Mouse (Mus musculus) kidney, postnatal 14 days (tissue): ENCODE results near the gene Phactr2.

Experiments
- DNase-seq: peaks from one replicate; pipeline ENCODE4 v3.0.0; 2022; ENCODE audit warnings: mixed read lengths

Phactr2 gene

DNA sequence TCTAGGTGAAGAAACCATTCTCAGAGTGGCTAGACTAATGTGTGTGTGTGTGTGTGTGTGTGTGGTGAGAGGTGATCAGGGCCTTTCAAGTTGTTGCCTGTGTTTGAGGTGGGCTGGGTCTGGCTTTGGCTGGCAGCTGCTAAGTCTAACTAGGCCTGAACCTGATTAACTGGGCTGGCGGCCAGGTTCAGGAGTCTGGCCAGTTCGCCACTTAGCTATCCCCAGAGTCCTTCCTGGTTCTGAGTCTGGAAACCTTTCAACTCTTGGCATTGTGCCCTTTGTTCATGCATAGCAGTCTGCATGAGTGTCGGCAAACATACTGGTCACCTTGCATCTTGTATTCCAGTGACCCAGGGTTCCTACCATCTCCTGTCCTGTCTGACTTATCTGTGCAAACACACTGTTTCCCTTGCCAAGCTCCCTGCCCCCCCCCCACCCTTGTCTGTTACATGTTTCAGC, 27.4 kb downstream of the Phactr2 start:
- DNase-seq, result peak; percentile 95

DNA sequence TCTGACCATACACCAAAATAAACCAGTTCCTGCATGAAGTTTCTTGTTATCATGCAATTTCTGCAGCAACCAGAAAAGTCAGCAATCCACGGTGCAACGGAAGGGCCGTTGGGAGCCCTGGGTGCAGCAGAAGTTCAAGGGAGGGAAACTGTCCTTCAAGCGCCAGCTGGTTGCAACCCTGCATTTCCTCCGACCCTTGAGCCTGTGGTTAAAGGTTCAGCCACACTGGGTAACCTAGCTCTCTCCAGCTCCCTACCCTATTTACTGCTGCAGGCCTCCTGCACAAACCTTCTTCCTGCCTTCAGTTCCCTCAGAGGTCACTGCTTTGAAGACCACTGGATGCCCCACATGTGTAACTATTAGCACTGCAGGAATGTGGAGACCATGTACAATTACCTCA, 30.0 kb downstream of the Phactr2 start:
- no peak for DNase-seq

DNA sequence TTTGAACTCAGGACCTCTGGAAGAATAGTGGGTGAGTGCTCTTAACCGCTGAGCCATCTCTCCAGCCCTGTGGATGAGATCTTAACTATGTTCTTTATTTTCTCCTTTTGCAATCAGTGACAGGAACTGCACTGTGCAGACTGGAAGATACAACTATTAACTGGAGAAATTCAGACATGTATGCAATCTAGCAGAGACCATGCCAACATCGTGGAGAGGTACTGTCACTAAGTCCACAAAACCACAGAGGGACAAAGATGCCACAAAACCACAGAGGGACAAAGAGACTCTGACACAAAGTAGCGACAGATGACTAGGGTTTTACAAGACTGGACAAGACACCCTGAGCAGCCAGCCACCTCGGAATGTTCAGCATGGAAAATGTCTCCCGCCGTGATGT, 30.6 kb downstream of the Phactr2 start:
- DNase-seq, result no peak

DNA sequence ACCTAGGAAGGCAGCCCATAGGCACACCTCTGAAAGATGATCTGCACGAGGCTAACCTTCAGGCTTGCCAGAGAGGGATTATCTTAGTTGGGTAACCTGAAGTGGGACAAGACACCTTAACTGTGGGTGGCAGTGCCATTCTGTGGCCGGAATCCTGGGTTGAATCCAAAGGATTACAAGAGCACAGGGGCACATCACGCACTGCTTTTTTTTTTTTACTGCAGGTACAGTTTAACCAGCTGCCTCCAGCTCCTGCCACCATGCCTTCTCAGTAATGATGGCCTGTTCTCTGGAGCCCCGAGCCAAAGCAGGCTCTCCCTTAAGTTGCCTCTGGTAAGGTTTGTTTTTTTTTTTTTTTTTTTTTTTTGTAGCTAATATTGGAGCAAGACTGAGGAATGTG, 33.9 kb downstream of the Phactr2 start:
- no peak for DNase-seq

DNA sequence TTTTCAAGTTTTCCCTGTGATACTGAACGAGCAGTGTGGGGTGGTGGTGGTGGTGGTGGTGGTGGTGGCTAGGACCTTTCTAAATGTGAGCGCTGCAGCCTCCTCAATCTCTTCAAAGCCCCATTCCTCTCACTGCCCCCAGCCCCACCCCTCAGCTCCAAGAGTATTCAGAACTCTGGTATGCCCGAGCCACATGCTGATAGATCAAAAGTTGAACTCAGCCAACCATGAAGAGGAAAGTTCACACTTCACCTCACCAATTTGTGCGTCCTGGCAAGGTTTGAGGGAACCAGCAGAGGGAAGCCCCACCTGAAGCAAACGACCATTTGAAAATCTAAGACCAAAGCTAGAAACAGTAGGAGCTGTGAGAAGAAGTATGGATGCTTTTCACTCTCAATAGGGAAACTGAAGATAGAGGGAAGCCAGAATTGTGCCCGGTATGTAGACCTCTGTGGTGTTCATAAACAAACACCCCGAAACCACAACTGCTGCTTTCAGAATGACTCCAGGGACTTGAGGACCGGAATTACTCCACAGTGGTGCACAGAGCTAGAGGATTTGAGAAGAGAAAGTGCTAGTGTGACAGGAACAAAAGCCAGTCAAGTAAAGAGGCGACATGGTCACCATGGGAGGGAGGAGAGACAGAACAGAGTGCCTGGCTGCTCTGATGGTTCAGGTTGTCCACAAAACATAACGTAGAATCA, 35.9 kb downstream of the Phactr2 start:
- peak; percentile 75 for DNase-seq

DNA sequence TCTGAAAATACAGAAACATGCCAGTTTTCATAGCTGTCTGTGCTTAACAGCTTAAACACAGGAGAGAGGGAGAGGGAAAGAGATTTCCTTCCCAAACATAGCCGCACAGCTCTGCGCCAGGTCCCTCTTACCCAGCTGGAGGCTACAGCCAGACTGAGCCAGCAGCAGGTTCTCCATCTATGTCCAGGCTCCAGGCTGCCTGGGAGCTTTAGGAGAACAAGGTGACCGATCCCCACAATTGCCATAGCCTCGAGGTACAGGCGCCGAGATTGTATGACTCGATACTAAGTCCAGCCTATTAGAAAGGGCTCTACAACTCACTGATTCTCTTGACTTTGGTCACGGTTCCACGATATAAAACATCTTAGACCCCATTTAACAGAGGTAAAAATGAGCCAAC, 37.2 kb downstream of the Phactr2 start:
- no peak for DNase-seq

DNA sequence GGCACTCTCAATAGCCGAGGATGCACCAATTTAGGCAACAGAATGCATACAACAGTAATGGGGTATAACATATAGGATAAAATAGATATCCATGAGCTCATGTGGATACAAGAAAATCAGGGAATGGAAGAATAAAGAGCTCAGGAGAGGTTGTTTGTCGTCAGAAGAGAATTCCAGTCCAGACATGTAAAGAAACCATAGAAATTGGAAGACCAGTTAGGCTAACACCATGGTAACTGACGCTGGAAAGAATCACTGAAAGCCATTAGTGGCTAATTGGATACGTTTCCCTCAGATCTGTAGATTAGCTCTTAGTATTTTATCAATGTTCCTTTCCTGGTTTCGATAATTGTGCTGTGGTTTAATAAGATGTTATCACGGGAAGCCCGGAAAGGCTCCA, 41.2 kb downstream of the Phactr2 start:
- no peak for DNase-seq

DNA sequence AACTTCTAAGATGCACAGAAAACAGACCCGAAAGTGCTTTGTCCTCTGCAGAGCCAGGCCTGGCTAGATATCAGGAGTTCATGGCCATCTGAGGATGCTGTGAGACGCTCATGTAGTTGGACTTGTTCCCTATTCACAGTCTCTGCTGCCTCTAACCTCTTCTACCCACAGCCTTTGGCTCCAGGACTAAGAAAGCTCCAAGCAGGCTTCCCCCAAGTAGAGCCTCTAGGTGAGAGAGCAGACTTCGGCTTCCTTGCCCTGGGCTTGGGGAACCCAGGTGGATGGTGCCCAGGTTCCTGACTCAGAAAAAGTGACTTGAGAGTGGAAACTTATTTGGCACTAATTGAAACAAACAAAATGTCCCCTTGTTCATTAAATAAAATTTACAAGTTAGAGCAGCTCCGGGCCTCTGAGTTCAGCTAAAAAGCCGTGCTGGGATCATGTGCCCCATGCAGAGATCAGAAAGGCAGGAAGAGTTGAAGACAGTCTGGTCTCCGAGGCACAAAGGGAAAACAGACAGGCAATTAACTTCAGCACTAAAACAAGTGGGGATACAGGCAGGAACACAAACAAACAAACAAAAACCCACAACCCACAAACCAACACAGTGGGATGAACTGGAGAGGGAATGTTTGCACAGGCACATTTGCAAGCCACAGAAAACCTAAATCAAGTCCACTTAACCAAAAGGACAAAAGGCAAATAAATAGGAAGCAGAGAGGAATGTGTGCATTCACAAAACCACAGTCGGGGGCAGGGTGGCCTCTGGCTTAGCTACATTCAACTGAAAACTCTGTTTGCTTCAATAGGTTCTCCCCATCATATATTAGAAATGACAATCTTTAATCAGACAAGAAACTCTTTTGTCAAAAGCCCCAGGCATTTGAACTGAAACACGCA, 42.3 kb downstream of the Phactr2 start:
- no peak for DNase-seq

DNA sequence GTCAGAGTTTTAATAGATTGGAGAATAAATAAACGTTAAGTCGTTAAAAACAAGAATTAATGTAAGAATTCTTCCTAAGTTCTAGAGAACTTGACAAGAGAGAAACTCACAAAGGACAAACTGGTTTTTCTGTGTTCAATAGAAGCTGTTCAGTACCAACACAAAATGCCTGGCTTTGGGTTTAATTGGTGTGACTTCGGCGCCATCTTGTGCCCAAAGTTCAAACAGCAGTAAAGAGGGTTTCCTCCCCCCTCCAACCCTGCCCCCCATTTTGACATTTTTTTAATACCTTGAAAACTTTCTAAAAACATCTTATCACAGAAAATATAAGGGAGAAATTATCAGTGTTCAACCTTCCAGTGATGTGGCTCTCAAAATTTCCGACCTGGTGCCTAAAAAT, 44.4 kb downstream of the Phactr2 start:
- DNase-seq, result peak; percentile 69

DNA sequence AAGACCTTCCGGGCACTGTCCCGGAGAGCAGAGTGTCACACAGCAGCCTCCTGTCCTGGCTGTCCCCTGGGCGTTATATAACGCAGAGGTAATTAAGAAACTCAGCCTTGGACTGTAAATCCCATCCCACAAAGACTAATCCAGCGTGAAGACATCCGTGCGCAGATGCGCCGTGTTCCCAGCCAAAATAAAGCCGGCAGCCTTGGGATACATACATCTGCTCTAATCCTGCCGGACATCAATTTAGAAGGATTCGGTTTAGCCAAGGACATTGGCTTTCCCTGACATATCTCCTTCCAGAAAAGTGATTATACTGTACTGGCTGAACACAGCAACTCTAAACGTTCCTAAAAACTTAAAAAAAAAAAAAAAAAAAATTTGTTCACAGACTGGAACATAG, 45.0 kb downstream of the Phactr2 start:
- no peak for DNase-seq

DNA sequence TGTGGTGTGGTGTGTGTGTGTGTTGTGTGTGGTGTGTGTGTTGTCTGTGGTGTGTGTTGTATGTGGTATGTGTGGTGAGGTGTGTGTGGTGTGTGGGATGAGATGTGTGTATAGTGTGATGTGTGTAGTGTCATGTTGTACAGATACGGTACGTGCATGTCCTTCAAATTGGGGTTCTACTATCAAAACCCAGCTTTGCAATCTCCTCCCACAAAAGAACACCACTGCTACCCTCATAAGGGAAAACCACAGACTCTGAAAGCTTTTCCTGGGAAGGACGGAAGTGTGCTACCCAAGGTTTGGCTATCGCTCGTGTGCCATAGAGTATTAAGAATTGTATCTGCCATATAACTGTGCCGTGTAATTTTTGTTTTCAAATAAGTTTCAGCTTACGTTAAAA, 45.7 kb downstream of the Phactr2 start:
- no peak for DNase-seq

DNA sequence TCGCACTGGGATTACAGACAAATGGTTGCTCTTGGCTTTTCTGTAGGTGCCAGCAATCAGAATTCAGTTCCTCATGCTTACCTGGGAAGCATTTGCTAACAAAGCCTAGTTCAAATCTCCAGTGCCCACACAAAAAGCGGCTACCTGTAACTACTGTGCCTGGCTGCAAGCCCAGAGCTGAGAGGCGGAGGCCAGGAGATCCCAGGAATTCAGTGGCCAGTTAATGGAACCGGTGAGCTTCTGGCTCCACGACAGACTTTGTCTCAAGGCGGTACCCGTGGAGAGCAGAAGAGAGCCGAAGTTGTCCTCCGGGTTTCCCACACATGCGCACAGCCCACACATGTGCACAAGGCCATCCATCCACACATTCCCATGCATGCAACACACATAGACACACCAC, 46.6 kb downstream of the Phactr2 start:
- peak; percentile 69 for DNase-seq

DNA sequence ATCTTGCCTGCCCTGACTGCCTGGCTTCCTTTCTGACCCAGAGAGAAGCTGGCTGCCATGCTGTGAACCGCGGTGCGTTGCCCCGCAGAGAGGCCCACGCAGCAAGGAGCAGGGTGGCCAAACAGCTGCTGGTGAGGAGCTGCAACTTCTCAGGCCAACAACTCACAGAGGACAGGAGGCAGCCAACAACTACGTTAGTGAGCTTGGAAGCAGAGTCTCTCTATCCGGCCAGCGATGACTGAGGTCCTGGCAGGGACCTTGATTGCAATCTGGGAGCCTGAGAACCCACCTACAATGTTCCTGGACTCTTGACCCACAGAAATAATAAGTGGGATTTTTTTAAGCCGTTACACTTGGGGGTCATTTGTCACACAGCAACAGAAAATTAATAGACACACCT, 49.0 kb downstream of the Phactr2 start:
- DNase-seq, result no peak

DNA sequence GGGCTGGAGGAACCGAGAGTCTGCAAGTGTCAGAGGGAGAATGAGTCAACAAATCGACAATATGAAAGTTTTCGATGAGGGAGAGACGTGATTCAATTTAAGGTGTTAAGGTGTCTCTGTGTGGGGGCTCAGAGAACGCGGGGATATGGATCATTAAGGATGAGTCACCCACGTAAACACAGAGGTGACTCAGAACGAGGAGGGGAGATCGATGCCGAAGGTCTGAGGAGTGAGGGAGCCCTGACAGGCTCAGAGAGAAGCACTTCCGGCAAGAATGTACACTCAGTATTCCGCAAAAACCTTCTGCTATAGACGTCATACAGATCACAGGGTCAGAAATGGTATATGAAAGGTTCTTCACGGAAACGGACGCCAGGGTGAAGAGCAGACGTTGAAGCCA, 49.7 kb downstream of the Phactr2 start:
- no peak for DNase-seq

DNA sequence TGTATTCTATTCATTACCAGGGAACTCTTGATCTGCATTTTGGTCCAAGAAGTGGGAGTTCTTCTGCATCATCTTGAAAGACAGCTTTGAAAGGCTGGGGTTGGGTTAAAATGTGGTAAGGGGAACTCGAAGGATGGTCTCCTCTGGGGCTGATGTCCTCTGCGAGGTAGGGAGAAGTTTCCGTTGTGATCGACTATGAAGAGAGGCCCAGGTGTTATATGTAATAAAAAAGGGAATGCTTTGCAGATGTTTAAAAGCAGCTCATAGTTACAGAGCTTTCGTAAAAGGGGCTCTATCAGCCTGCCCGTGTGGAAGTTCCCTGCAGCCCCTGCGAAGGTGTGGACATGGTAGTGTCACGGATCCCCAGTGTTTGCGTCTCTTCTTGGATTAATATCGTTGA, 50.2 kb downstream of the Phactr2 start:
- DNase-seq, result no peak

DNA sequence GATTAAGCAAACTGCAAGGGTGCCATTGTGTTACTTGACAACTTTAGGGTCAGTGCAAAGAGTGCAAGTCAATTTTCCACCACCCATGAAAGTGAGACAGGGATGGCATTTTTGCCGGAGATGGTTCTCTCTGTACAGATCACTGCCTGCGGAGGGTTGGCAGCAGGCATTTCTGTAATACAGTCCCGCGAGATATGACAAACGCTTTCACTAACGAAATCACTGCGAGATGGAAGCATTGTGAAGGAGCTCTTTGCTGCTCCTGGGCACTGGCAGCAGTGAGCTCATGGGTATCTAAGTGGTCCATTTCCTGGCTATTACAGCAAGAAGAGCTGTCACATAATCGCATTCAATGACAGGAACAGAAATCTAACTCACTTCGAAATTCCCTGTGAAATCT, 52.1 kb downstream of the Phactr2 start:
- DNase-seq, result no peak

DNA sequence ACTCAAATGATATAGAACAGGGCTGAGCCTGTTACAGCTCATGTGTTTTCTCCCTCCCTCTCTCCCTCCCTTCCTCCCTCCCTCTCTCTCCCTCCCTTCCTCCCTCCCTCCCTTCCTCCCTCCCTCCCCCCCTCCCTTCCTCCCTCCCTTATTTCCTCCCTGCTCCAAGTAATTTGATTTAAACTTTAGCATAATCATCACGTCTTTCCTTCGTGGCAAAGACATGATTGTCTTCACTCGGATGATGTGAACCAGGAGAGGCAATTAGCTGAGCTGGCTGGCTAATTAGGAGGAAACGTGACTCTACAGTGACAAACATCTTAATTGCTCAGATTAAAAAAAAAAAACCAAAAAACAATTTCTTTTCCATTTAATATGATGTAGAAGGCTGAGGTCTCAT, 55.0 kb downstream of the Phactr2 start:
- DNase-seq, result no peak

DNA sequence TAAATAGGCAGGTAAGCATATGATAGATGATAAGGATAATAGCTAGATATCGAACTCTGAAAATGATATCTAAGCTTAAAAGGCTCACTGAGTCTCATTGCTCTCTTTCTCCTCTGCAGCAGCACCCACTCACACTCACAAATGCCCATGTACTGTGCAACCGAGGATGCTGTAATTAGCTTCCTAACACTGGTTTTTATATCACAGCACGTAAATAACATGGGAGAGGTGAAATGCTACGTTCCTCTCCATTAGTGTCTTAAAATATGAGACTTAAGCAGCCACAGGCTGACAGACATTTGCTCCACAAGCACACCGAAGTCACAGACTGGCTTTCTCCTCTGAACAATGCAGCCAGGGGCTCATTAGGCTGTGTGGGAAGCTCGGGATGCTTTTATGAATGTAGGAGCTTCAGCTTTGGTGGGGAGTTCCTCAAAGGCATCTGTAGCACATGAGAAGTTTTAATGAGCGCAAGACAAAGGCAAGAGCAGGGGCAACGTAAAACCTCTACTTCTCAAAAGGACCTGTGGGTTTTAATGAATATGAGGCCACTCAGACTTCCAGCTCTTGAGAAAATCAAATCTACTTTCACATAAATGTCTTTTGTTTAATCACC, 58.6 kb downstream of the Phactr2 start:
- no peak for DNase-seq

DNA sequence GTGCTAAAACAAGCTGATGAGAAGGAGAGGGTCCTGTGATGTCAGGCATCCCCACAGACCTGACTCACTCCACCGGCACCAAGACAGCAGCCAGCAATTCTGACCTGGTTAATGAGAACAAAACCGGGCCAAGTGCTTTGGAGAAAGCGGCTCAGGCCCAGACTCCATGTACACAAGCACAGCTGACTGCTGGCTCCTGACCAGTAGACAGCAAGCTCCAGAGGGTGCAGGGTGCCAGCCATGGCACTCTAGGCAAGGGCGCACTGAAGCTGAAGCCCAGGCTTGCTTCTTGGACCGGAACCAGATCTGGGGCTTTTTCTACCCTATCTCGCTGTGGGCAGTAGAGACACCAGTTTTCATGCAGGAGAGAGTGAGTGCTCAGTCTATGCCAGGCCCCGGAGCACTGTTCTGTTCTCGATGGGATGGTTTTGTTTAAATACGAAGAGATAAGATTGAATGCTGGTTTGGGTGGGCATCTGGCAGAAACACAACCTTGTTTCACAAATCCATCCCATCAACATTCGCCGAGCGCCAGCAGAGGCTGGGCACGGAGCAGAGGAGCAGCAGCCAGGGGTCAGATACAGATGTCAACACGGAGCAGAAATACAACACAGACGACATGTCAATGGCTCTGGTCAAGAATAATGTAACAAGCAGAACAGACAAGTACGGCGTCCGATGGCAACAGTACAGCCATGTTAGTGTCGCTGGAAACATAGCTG, 61.8 kb downstream of the Phactr2 start:
- no peak for DNase-seq

DNA sequence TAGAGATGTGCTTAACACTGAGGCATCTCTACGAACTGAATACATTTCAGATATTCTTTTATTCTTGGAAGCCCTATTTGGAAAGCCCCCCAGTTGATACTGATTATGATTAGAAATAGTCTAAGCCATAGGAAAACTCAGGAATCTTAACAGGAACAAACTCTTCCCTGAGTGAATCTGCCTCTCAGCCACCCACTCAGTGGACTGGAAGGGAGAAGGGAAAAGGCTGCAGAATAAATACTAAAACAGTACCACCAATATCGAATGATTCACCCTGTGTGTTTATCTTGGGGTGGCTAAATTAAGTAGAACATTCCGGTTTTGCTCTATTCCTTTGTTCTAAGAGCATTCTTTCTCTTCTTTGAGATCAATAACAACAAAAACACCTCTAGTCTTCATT, 63.2 kb downstream of the Phactr2 start:
- no peak for DNase-seq

DNA sequence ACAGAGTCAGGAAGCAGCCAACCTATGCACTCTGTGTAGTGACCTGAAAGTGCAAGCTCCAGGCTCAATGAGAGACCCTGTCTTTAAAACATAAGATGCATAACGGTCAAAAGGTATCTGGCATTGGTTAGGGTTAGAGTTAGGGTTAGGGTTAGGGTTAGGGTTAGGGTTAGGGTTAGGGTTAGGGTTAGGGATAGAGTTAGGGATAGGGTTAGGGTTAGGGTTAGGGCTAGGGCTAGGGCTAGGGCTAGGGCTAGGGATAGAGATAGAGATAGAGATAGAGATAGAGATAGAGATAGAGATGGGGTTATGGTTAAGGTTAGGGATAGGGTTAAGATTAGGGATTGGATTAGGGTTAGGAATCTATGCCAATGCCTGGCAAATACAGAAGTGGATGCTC, 72.2 kb downstream of the Phactr2 start:
- no peak for DNase-seq

DNA sequence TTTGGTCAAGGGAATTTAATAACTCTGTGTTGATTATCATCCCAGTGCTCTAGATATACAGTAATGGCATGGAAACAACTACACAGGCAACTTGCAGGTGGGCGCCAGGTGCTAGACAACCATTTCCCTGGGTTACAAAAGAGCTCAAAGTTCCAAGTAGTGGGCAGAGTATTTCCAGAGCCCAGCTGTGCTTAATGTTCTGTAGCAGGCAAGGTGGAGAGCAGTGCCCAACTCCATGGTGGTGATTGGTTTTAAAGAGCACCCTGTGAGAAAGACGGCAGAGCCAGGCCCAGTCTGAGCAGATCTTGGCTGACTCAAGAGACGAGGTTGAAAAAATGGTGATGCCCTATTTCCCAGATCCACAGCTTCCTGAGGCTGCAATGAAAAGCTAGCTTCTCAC, 78.5 kb downstream of the Phactr2 start:
- DNase-seq, result no peak

DNA sequence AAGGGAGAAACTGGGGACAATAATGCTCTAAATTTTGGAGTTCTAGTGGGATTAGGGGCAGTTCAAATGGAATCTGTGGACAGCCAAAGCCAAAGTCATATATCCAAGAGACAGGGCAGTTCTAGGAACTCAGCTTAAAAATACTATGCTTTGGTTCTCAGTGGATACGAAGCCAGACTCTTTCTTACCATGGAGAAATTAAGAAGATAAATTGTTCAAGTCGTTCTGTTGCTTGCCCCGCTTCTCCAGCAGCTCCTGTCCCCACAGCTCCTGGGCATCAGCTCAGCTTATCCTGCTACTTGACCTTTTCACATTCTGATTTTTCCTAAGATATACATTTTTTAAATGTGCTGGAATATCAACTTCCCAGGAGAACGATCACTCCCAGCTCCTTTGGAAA, 80.2 kb downstream of the Phactr2 start:
- DNase-seq, result no peak
